In genomic region chr17:87108507-87109292, GRCm38 (mm10) we compare ENCODE assay signal across 8 mouse cellular contexts. TPM values are rescaled to one million over a fixed set of nuclear protein-coding genes. Genes with fewer than 3 reads are reported as not detected.
DNase-seq lines count a peak whose midpoint lies in the region; ATAC-seq and TF ChIP-seq lines count a peak whose summit lies in the region.

No protein-coding gene starts in this region.

- H3K4me2 ChIP-seq in heart, embryonic 14.5 days (ENCODE audit: low read length) = peak overlapping the region; percentile 74
- peak overlapping the region; percentile 89 for H3K4me2 ChIP-seq in hindbrain, embryonic 11.5 days (replicated peaks; ENCODE audit: low read depth, low read length)
- peak overlapping the region; percentile 77 for H3K4me2 ChIP-seq in midbrain, embryonic 11.5 days

- no peaks in the 10 kb centered on the region for H3K27me3 ChIP-seq in heart, embryonic 14.5 days (ENCODE audit: control insufficient read depth, insufficient read depth, low read length)
- no peaks in the 10 kb centered on the region for H3K27me3 ChIP-seq in MEL (ENCODE audit: control insufficient read depth in 1 of 2, insufficient read depth in 2 of 2, low read length in 2 of 2)
- no peaks in the 10 kb centered on the region for H3K27me3 ChIP-seq in hindbrain, embryonic 11.5 days (ENCODE audit: control insufficient read depth, insufficient read depth, low read length)
- no peaks in the 10 kb centered on the region for H3K27me3 ChIP-seq in midbrain, embryonic 11.5 days (ENCODE audit: control insufficient read depth, insufficient read depth, low read length)

- H3K27ac ChIP-seq in heart, embryonic 14.5 days (replicated peaks in 1 of 2; ENCODE audit: control insufficient read depth in 1 of 2, insufficient read depth in 1 of 2, low read depth in 2 of 2, low read length in 2 of 2) = peak overlapping the region in 1 of 2 experiments; percentile 90; a peak in 2 of 4 replicates
- H3K27ac ChIP-seq in MEL (ENCODE audit: control insufficient read depth, low read depth, low read length) = no peak overlapping the region
- H3K27ac ChIP-seq in hindbrain, embryonic 11.5 days (ENCODE audit: low read depth, low read length) = no peak overlapping the region
- H3K27ac ChIP-seq in midbrain, embryonic 11.5 days (ENCODE audit: low read depth, low read length) = no peak overlapping the region

- 51% methylated on average over 13 of the region's 13 CpGs for WGBS in heart, embryonic 14.5 days
- WGBS in hindbrain, embryonic 11.5 days = 48% methylated on average over 13 of the region's 13 CpGs
- 45% methylated on average over 13 of the region's 13 CpGs for WGBS in midbrain, embryonic 11.5 days

- no peak for DNase-seq in heart, postnatal 25 days (ENCODE audit: low spot score)
- DNase-seq in MEL (ENCODE audit: low read depth, low spot score) = peak; percentile 26
- no peak for DNase-seq in hindbrain, embryonic 11.5 days (ENCODE audit: low spot score)
- no peak for DNase-seq in midbrain, embryonic 11.5 days (ENCODE audit: low spot score, missing footprints)
- DNase-seq in urinary bladder, postnatal 14 days (ENCODE audit: low spot score) = no peak
- no peak for DNase-seq in gastrocnemius, postnatal 4 days (ENCODE audit: low spot score in 2 of 2)

- peak overlapping the region; percentile 84 for H3K9ac ChIP-seq in heart, embryonic 14.5 days (ENCODE audit: low read length)
- H3K9ac ChIP-seq in MEL (ENCODE audit: control insufficient read depth, low read depth, low read length, poor library complexity, severe bottlenecking) = peak overlapping the region; percentile 94
- peak overlapping the region; percentile 74; the same call in 1 of the 2 replicates for H3K9ac ChIP-seq in hindbrain, embryonic 11.5 days (ENCODE audit: low read depth, low read length)
- H3K9ac ChIP-seq in midbrain, embryonic 11.5 days (ENCODE audit: low read length) = peak overlapping the region; percentile 80

- no peak for TF ChIP-seq EP300 in MEL (IDR thresholded peaks at IDR 0.05; ENCODE audit: low read depth in 1 of 2, low read length in 2 of 2)

- peaks cover 10% of the 10 kb centered on the region for H3K79me2 ChIP-seq in MEL (ENCODE audit: control insufficient read depth, insufficient read depth, low read length, poor library complexity)

- no peaks in the 10 kb centered on the region for H3K36me3 ChIP-seq in heart, embryonic 14.5 days (ENCODE audit: control insufficient read depth, insufficient read depth, low read length)
- peaks cover 0 to 8% of the 10 kb centered on the region in 2 experiments; a peak in 2 of 4 replicates for H3K36me3 ChIP-seq in MEL (ENCODE audit: control insufficient read depth in 1 of 2, insufficient read depth in 2 of 2, low read length in 2 of 2)
- no peaks in the 10 kb centered on the region for H3K36me3 ChIP-seq in hindbrain, embryonic 11.5 days (ENCODE audit: control insufficient read depth, insufficient read depth, low read length)
- H3K36me3 ChIP-seq in midbrain, embryonic 11.5 days (ENCODE audit: control insufficient read depth, insufficient read depth, low read length) = no peaks in the 10 kb centered on the region

- no peak for TF ChIP-seq POLR2A in MEL (IDR thresholded peaks at IDR 0.05; ENCODE audit: control insufficient read depth in 1 of 2, insufficient read depth in 1 of 2, low read depth in 1 of 2, low read length in 2 of 2, poor library complexity in 1 of 2)

- peak overlapping the region; percentile 86 to 97 for H3K4me3 ChIP-seq in heart, embryonic 14.5 days (ENCODE audit: control insufficient read depth in 1 of 2, insufficient read depth in 1 of 2, low read depth in 1 of 2, low read length in 2 of 2)
- peak overlapping the region; percentile 92 to 96 for H3K4me3 ChIP-seq in MEL (ENCODE audit: control insufficient read depth in 1 of 2, insufficient read depth in 1 of 2, low read depth in 2 of 2, low read length in 2 of 2)
- peak overlapping the region; percentile 91 for H3K4me3 ChIP-seq in hindbrain, embryonic 11.5 days (ENCODE audit: low read depth, low read length)
- peak overlapping the region; percentile 85 for H3K4me3 ChIP-seq in midbrain, embryonic 11.5 days (ENCODE audit: low read depth, low read length)

- TF ChIP-seq RAD21 in MEL (IDR thresholded peaks at IDR 0.05; ENCODE audit: low read depth, low read length) = no peak

- TF ChIP-seq CTCF in MEL (IDR thresholded peaks at IDR 0.05 in 2 of 3, conservative IDR thresholded peaks at IDR 0.05 in 1 of 3; ENCODE audit: control insufficient read depth in 1 of 3, insufficient read depth in 1 of 3, low read depth in 2 of 3, low read length in 3 of 3, poor library complexity in 1 of 3, severe bottlenecking in 1 of 3) = no peak

- intact Hi-C loops in heart, postnatal 25 days (cut with DNase I) = loop anchor here (2.0 to 5.0 kb wide), 3 partner anchors 66 to 146 kb away; partner anchors contain the start of gene Rhoq

- peaks cover 0 to 23% of the 10 kb centered on the region in 2 experiments for H3K4me1 ChIP-seq in heart, embryonic 14.5 days (ENCODE audit: control insufficient read depth in 2 of 2, insufficient read depth in 2 of 2, low read length in 2 of 2)
- peaks cover 0 to 11% of the 10 kb centered on the region in 2 experiments; a peak in 1 of 4 replicates for H3K4me1 ChIP-seq in MEL (ENCODE audit: control insufficient read depth in 1 of 2, insufficient read depth in 2 of 2, low read length in 2 of 2)
- H3K4me1 ChIP-seq in hindbrain, embryonic 11.5 days (replicated peaks; ENCODE audit: control insufficient read depth, insufficient read depth, low read length) = 0 out of 2 replicates have a peak, but pooled peaks cover 2% of the 10 kb centered on the region
- H3K4me1 ChIP-seq in midbrain, embryonic 11.5 days (ENCODE audit: control insufficient read depth, insufficient read depth, low read length) = peaks cover 2% of the 10 kb centered on the region; the same call in 1 of the 2 replicates

- H3K9me3 ChIP-seq in heart, embryonic 14.5 days (ENCODE audit: control insufficient read depth, low read length) = no peaks in the 10 kb centered on the region
- no peaks in the 10 kb centered on the region for H3K9me3 ChIP-seq in MEL (replicated peaks; ENCODE audit: insufficient read depth, low read length)
- no peaks in the 10 kb centered on the region for H3K9me3 ChIP-seq in hindbrain, embryonic 11.5 days (ENCODE audit: control insufficient read depth, low read length)
- H3K9me3 ChIP-seq in midbrain, embryonic 11.5 days (ENCODE audit: control insufficient read depth, low read length) = no peaks in the 10 kb centered on the region

- no peak for ATAC-seq in heart, embryonic 14.5 days (ENCODE audit: insufficient number of reproducible peaks, insufficient read depth, low FRiP score, low read depth)
- ATAC-seq in hindbrain, embryonic 11.5 days (ENCODE audit: low FRiP score) = no peak
- ATAC-seq in midbrain, embryonic 11.5 days (ENCODE audit: low FRiP score) = no peak
- ATAC-seq in erythroid progenitor cell, adult 5-6 weeks (replicated peaks; ENCODE audit: low FRiP score, poor library complexity, severe bottlenecking) = no peak

TF ChIP-seq in MEL, 35 proteins besides CTCF, POLR2A, EP300 and RAD21:
- TF ChIP-seq SMC3 (IDR thresholded peaks at IDR 0.05; ENCODE audit: low read depth, low read length) = no peak
- TF ChIP-seq CHD1 (IDR thresholded peaks at IDR 0.05; ENCODE audit: low read depth, low read length) = no peak
- TF ChIP-seq TBP (IDR thresholded peaks at IDR 0.05; ENCODE audit: low read depth, low read length) = no peak
- TF ChIP-seq ZC3H11A (IDR thresholded peaks at IDR 0.05; ENCODE audit: low read depth, low read length) = no peak
- no peak for TF ChIP-seq KAT2A (conservative IDR thresholded peaks at IDR 0.05; ENCODE audit: low read depth, low read length)
- TF ChIP-seq ZMIZ1 (IDR thresholded peaks at IDR 0.05; ENCODE audit: low read depth, low read length) = no peak
- TF ChIP-seq TCF12 (IDR thresholded peaks at IDR 0.05; ENCODE audit: low read depth, low read length) = no peak
- no peak for TF ChIP-seq HCFC1 (IDR thresholded peaks at IDR 0.05; ENCODE audit: low read depth, low read length)
- no peak for TF ChIP-seq ZNF384 (IDR thresholded peaks at IDR 0.05; ENCODE audit: low read depth, low read length)
- no peak for TF ChIP-seq RCOR1 (IDR thresholded peaks at IDR 0.05; ENCODE audit: low read depth, low read length)
- TF ChIP-seq MXI1 (IDR thresholded peaks at IDR 0.05; ENCODE audit: low read depth, low read length) = no peak
- TF ChIP-seq UBTF (IDR thresholded peaks at IDR 0.05; ENCODE audit: borderline replicate concordance, insufficient read depth, low read depth, low read length) = no peak
- TF ChIP-seq E2F4 (IDR thresholded peaks at IDR 0.05; ENCODE audit: borderline replicate concordance, low read depth, low read length) = no peak
- TF ChIP-seq MYB (IDR thresholded peaks at IDR 0.05; ENCODE audit: low read depth, low read length) = no peak
- no peak for TF ChIP-seq MYC (IDR thresholded peaks at IDR 0.05; ENCODE audit: low read depth, low read length)
- no peak for TF ChIP-seq CHD2 (IDR thresholded peaks at IDR 0.05; ENCODE audit: low read length)

RNA-seq across cellular contexts. Expression of gene Socs5, which starts 1.2 kb away (rescaled TPM):
- polyA plus RNA-seq in heart, embryonic 14.5 days (2014; fragmentation: Nextera tagmentation; extraction: Ambion mirVana) = 14.4 and 15.6 TPM in 2 replicates
- 10 to 100 TPM; 27.6 to 34.0 TPM for total RNA-seq in heart, postnatal 25 days (2021)
- total RNA-seq in MEL (2012; rRNA removed) = 6.0 and 6.4 TPM in 2 replicates
- 1 to 10 TPM in 1 of 2 experiments, not detected in 1; 9.7 TPM for polyA plus RNA-seq in MEL (2012; ENCODE audit: insufficient read depth in 1 of 2, insufficient read length in 2 of 2, low read depth in 1 of 2, low replicate concordance in 2 of 2, missing spikeins in 1 of 2)
- 15.0 and 16.2 TPM in 2 replicates for polyA plus RNA-seq in hindbrain, embryonic 11.5 days (2014; fragmentation: Nextera tagmentation; extraction: Ambion mirVana)
- 13.0 and 15.5 TPM in 2 replicates for polyA plus RNA-seq in midbrain, embryonic 11.5 days (2014; fragmentation: Nextera tagmentation; extraction: Ambion mirVana)
- total RNA-seq in gastrocnemius, postnatal 4 days (2021) = 10 to 100 TPM; 17.5 to 18.2 TPM
- total RNA-seq in erythroid progenitor cell, adult 5-6 weeks (2015; ENCODE audit: low replicate concordance) = 0.84 and 4.0 TPM in 2 replicates
- 1.2 TPM in 1 of 2 replicates, not detected in the other for total RNA-seq in erythroid progenitor cell, adult 5-6 weeks (2017; ENCODE audit: low replicate concordance)
